Mouse (Mus musculus): ENCODE results near the gene Nkx2-2. TPM values are rescaled to one million over a fixed set of nuclear protein-coding genes. Genes with fewer than 3 reads are reported as not detected.

The Nkx2-2 gene
- polyA plus RNA-seq (2015; fragmentation: Nextera tagmentation; extraction: Ambion mirVana), result not detected in 2 replicates

GRCm38 (mm10) chr2:147193271-147194255, at the start of gene Nkx2-2:
Gene Nkx2-2 (minus strand): TSS chr2:147194243.
- no peak within 1 kb of the TSS; the same call in 1 of the 2 replicates for H3K9ac ChIP-seq
- no peaks in the 10 kb centered on the region for H3K36me3 ChIP-seq

GRCm38 (mm10) chr2:147235707-147236290, 41.8 kb upstream of the Nkx2-2 start:
- no peak overlapping the region for H3K4me3 ChIP-seq
- no peaks in the 10 kb centered on the region for H3K4me1 ChIP-seq
- no peak for ATAC-seq (ENCODE audit: low FRiP score, low read depth)
- H3K9me3 ChIP-seq, result no peaks in the 10 kb centered on the region
- WGBS, result 92% methylated on average over 25 of the region's 25 CpGs
- no peaks in the 10 kb centered on the region for H3K36me3 ChIP-seq
- H3K27ac ChIP-seq, result no peak overlapping the region
- H3K27me3 ChIP-seq, result no peaks in the 10 kb centered on the region
- H3K9ac ChIP-seq, result no peak overlapping the region
- H3K4me2 ChIP-seq (replicated peaks), result no peak overlapping the region

More at GRCm38 (mm10) chr2:147193271-147194255, at the start of gene Nkx2-2:
- Histone ChIP-seq H3K9me3 (no peaks in the 10 kb centered on the region), H3K27me3 (peaks cover 95% of the 10 kb centered on the region), H3K4me1 (peaks cover 25% of the 10 kb centered on the region), H3K4me2 (replicated peaks) (peak within 1 kb of the TSS; percentile 80), H3K4me3 (peak within 1 kb of the TSS; percentile 46), H3K27ac (no peak within 1 kb of the TSS)
- under 1% methylated on average over 54 of the region's 54 CpGs for WGBS
- ATAC-seq (ENCODE audit: low FRiP score, low read depth), result peak; percentile 29; the same call in 1 of the 2 replicates

GRCm38 (mm10) chr2:147231175-147231574, 37.1 kb upstream of the Nkx2-2 start:
- H3K4me3 ChIP-seq, result no peak overlapping the region
- no peak overlapping the region for H3K4me2 ChIP-seq (replicated peaks)
- no peak overlapping the region for H3K9ac ChIP-seq
- no peaks in the 10 kb centered on the region for H3K4me1 ChIP-seq
- WGBS, result 42% methylated on average over 5 of the region's 5 CpGs
- no peaks in the 10 kb centered on the region for H3K27me3 ChIP-seq
- no peaks in the 10 kb centered on the region for H3K36me3 ChIP-seq
- H3K9me3 ChIP-seq, result no peaks in the 10 kb centered on the region
- no peak overlapping the region for H3K27ac ChIP-seq
- no peak for ATAC-seq (ENCODE audit: low FRiP score, low read depth)

- Histone ChIP-seq H3K4me1 (no peaks in the 10 kb centered on the region), H3K9ac (no peak overlapping the region), H3K9me3 (no peaks in the 10 kb centered on the region), H3K4me2 (replicated peaks) (no peak overlapping the region), H3K4me3 (no peak overlapping the region), H3K27ac (no peak overlapping the region), H3K27me3 (peaks cover 12% of the 10 kb centered on the region), H3K36me3 (no peaks in the 10 kb centered on the region)
- ATAC-seq (ENCODE audit: low FRiP score, low read depth), result no peak
- 31% methylated on average over 4 of the region's 4 CpGs for WGBS
Measured at GRCm38 (mm10) chr2:147205076-147205615, 11.1 kb upstream of the Nkx2-2 start.

GRCm38 (mm10) chr2:147194711-147195615, 920 bp upstream of the Nkx2-2 start:
- no peak overlapping the region for H3K9ac ChIP-seq

GRCm38 (mm10) chr2:147192731-147193130, 1.3 kb downstream of the Nkx2-2 start:
- WGBS, result 2% methylated on average over 13 of the region's 13 CpGs
- no peak overlapping the region for H3K4me3 ChIP-seq

More at GRCm38 (mm10) chr2:147194711-147195615, 920 bp upstream of the Nkx2-2 start:
- Histone ChIP-seq H3K4me2 (replicated peaks) (peak overlapping the region; percentile 80), H3K4me3 (peak overlapping the region; percentile 46), H3K27ac (no peak overlapping the region), H3K9me3 (no peaks in the 10 kb centered on the region), H3K36me3 (no peaks in the 10 kb centered on the region), H3K27me3 (peaks cover 93% of the 10 kb centered on the region), H3K4me1 (peaks cover 25% of the 10 kb centered on the region)
- ATAC-seq (ENCODE audit: low FRiP score, low read depth), result peak; percentile 45
- WGBS, result under 1% methylated on average over 71 of the region's 71 CpGs

GRCm38 (mm10) chr2:147190316-147191021, 3.6 kb downstream of the Nkx2-2 start:
- peaks cover 35% of the 10 kb centered on the region for H3K4me1 ChIP-seq
- no peak overlapping the region for H3K4me3 ChIP-seq
- H3K36me3 ChIP-seq, result no peaks in the 10 kb centered on the region
- 2% methylated on average over 27 of the region's 27 CpGs for WGBS
- no peak overlapping the region for H3K4me2 ChIP-seq (replicated peaks)
- ATAC-seq (ENCODE audit: low FRiP score, low read depth), result no peak
- no peak overlapping the region for H3K9ac ChIP-seq
- peaks cover 98% of the 10 kb centered on the region for H3K27me3 ChIP-seq
- no peak overlapping the region for H3K27ac ChIP-seq
- no peaks in the 10 kb centered on the region for H3K9me3 ChIP-seq

More at GRCm38 (mm10) chr2:147192731-147193130, 1.3 kb downstream of the Nkx2-2 start:
- no peak for ATAC-seq (ENCODE audit: low FRiP score, low read depth)
- H3K4me1 ChIP-seq, result peaks cover 28% of the 10 kb centered on the region
- peaks cover 95% of the 10 kb centered on the region for H3K27me3 ChIP-seq
- H3K4me2 ChIP-seq (replicated peaks), result no peak overlapping the region
- H3K36me3 ChIP-seq, result no peaks in the 10 kb centered on the region
- no peaks in the 10 kb centered on the region for H3K9me3 ChIP-seq
- no peak overlapping the region for H3K27ac ChIP-seq
- H3K9ac ChIP-seq, result no peak overlapping the region

GRCm38 (mm10) chr2:147189546-147190315, 4.3 kb downstream of the Nkx2-2 start:
- Histone ChIP-seq H3K27me3 (peaks cover 95% of the 10 kb centered on the region), H3K36me3 (no peaks in the 10 kb centered on the region), H3K9ac (no peak overlapping the region), H3K9me3 (no peaks in the 10 kb centered on the region), H3K4me1 (peaks cover 28% of the 10 kb centered on the region), H3K27ac (no peak overlapping the region), H3K4me3 (no peak overlapping the region), H3K4me2 (replicated peaks) (no peak overlapping the region)
- 1% methylated on average over 28 of the region's 28 CpGs for whole genome bisulfite sequencing
- ATAC-seq (ENCODE audit: low FRiP score, low read depth), result no peak

GRCm38 (mm10) chr2:147188871-147189545, 5.0 kb downstream of the Nkx2-2 start:
- Histone ChIP-seq H3K9ac (no peak overlapping the region), H3K27me3 (peaks cover 95% of the 10 kb centered on the region), H3K4me2 (replicated peaks) (no peak overlapping the region), H3K9me3 (no peaks in the 10 kb centered on the region), H3K27ac (no peak overlapping the region), H3K36me3 (no peaks in the 10 kb centered on the region), H3K4me1 (peaks cover 27% of the 10 kb centered on the region), H3K4me3 (no peak overlapping the region)
- WGBS, result 3% methylated on average over 11 of the region's 11 CpGs
- ATAC-seq (ENCODE audit: low FRiP score, low read depth), result no peak

GRCm38 (mm10) chr2:147188074-147188700, 5.9 kb downstream of the Nkx2-2 start:
- Histone ChIP-seq H3K4me2 (replicated peaks) (no peak overlapping the region), H3K4me3 (no peak overlapping the region), H3K4me1 (peaks cover 21% of the 10 kb centered on the region), H3K27me3 (peaks cover 95% of the 10 kb centered on the region), H3K9ac (no peak overlapping the region), H3K9me3 (no peaks in the 10 kb centered on the region), H3K36me3 (no peaks in the 10 kb centered on the region), H3K27ac (no peak overlapping the region)
- WGBS, result 1% methylated on average over 28 of the region's 28 CpGs
- ATAC-seq (ENCODE audit: low FRiP score, low read depth), result no peak
